Mouse (Mus musculus): ENCODE measurements around the gene Supt4a. TPM values are rescaled to one million over a fixed set of nuclear protein-coding genes. Genes with fewer than 3 reads are reported as not detected.
A peak's percentile ranks its signal among the peaks of the same experiment; 100 is the strongest.

Gene Supt4a
- total RNA-seq, 2 experiments from 2014 or later = 31.6 to 31.7 TPM

DNA sequence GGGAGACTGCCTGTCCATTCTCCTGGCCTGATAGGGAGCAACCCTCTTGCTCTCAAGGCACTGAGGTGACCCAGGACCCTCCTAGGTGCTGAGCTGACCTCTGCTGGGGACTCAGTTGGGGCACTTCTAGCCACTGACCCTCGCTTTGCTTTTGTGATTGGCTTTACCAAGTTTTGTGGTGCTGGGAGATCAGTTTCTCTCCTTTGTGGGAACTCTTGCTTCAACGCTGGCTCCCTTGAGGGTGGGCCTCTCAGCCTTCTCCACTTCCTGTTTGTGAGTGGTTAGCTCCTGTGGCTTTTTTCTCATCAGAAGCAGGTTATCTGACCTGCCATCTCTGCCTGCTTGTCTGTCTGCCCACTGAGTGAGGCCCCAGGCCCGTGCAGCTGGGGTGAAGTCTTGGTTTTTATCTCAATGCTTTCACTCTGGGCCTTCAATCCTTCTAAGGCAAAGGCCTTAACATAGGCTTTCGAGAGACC, 14.2 kb downstream of the Supt4a start:
- DNase-seq = peak; percentile 27

DNA sequence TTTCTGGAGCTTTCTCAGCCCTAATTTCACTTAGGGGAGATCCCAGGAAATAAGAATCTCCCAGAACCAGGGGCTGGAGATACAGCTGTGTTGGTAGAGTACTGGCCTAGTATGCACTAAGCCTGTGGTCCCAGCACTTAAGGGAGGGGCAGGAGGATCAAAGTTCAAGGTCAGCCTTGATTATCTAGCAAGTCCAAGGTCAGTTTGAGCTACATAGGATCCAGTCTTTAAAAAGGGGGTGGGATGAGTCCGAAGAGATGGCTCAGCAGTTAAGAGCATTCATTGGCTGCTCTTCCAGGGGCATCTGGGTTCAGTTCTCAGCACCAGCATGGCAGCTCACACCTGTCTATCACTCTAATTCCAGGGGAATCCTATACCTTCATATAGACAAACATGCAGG, 15.0 kb downstream of the Supt4a start:
- no peak for DNase-seq

DNA sequence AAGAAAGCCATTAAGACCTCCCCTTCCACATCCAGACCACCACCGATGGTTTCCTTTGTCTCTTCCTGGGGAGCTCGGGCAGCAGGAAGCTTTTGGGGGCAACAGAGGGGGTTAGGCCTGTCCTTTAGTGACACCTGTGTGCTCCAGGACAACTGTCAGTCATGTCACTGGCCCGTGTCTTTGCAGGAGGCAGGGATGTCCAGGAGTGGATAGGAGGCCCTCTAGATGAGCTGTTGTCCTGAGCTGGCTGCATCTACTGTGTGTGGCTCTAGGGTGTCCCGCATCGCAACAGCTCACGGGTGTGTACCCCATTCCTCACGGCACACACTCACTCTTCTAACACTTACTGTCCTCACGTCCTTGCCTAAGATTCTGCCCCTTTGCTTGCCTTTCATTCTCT, 15.9 kb downstream of the Supt4a start:
- DNase-seq = no peak

DNA sequence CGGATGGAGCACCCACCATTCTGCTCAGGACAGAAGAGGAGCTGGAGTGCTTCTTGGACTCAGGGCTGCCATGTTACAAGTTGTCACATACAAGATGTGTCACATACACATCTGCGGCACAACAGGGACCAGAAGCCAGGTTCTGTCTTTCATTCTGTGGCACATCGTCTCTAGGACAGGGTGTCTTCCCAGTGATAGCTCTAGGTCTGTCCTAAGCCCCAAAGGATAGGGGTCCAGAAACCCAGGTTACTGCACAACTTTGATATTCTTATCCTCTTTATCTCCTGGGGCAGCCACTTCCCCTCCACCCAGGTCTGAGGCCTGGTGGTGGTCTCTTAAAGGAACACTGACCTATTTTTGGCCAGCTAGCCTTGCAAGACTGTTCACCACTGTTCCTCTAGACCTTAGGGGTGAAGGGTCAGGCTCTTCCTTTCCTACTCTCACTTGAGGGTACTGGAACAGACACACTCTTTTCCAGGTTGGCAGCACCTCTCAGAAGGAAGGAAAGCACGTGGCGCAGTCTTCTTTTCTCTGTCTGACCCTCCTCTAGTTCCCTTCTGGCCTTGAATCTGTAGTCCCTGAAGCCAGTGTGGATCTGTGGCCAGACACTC, 16.6 kb downstream of the Supt4a start:
- DNase-seq = no peak

DNA sequence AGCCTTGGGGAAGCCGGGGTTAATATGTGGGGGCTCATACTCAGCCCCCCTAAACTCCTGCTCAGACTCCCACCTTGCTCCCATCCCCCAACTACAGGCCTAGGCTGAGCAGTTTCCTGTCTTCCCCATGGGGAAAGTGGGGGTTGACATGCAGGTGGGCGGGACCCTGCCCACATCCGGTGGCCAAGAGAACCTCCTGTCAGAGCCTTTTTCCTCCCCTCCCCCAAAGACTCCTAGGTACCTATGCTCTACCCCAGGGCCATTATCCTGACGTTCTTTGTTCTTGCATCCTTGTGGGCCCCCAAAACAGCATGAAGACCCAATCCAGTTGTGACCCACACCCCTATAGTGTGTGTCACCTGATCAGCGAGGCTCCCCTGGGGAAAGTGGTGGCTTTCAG, 17.3 kb downstream of the Supt4a start:
- peak; percentile 34 for DNase-seq

DNA sequence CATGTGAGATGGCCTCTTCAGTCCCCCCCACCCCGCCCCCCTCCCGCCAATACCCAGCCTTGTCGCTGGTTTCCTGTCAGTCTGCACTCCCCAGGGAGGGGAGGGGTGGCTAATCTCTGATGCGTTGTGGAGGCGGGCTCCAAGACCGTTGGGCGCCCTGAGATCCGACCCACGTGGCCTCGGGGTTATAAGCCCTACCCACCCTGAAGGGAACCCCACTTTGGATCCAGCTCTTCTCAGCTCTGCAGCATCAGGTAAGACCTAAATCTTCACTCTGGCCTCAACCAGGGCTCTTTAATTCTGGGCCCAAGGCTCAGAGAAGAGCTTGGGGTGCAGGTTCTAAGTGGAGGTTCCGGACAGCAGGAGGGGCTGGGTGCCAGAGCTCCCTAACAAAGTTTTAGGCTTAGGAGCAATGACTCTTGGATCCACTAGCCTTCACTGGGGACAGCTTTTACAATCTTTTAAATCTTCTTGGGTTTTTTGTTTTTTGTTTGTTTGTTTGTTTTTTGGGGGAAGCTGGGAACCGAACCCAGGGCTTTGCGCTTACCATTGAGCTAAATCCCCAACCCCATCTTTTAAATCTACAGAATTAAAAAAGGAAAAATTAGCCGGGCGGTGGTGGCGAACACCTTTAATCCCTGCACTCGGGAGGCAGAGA, 18.1 kb downstream of the Supt4a start:
- peak; percentile 70 for DNase-seq

DNA sequence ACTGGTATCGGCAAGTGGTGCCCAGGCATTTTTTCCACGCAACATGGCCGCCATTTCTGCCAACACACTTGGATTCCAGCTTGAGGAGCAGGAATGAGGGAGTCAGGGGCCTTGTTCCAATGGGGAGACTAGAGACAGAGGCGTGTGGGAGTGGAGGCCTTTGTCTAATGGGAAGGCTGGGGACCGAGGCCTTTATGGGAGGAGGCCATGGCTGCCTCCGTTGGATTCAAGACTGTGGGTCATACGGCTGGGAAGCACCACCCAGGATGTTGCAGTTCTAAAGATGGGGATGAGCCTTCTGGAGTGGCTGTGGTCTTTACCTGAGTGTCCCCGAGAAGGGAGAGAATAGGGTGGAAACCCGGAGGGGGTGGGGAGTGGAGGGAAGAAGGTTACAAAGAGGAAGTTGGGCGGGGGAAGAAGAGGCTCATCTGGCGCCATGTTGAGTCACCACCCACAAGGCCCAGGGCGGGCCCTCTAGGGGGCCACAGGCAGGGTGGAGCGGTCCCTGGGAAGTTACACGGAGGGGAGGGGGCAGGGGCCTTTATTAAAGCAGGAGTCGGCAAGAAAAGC, 19.0 kb downstream of the Supt4a start:
- peak; percentile 32 for DNase-seq

DNA sequence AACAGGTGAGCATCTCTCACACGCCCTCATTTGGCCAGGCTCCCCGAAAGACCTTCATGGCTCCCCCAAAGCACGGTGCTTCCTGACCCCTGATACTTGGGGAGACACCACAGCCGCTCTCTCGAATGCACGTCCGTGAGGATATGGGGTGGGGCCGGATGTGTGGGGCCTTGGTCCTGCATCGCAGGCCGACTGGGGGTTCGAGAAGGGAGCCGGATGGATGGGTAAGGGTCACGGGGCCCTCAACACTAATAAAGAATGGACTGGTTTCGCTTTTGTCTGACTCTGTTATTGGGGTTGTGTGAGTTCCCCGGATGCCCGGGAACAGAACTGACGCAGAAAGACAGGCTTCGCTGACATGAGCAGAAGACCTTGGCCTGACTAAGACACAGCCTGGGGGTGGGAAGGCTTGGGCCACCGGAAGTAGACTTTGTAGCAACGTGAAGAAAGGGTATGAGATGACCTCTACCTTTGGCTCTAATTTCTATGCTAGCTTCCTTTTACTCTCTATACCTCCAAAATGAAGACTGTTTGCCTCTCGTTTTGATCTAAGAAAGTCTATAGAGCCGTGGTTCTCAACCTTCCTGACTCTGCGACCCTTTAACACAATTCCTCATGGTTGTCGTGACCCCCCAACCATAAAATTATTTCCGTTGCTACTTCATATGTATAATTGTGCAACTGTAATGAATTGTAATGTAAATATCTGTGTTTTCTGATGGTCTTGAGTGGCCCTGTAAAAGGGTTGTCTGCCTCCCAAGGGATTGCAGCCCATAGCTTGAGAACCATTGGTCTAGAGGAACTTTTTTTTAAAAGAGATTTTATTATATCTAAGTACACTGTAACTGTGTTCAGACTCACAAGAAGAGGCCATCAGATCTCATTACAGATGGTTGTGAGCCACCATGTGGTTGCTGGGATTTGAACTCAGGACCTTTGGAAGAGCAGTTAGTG, 19.9 kb downstream of the Supt4a start:
- DNase-seq = no peak

DNA sequence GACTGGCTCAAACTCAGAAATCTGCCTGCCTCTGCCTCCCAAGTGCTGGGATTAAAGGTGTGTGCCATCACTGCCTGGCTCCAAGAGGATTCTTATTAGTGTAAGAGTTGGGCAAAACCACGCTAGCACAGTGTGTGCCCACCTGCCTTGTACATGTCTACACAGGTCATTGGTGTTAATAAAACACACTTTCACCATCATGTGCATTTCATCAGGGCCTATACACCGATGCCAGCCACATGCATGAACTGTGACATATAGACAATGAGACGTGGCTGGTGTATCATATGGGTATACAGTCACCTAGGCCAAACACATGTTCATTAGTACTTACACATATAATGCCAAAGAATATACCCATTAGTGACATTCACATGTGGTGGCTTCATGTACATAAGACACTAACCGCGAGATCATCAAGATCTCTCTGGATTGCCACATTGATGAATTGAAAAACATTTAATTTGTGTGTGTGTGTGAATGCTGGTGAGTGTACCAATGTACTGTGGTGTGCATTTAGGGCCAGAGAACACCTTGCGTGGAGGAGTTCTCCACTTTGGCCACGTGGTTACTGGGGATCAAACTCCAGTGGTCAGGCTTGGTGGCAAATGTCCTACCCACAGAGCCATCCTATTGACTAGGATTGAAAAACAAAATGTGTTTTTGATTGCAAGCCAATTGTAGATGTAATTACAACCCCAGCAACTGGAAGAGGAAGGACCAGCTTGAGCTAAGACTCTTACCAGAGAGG, 21.0 kb downstream of the Supt4a start:
- DNase-seq = no peak

DNA sequence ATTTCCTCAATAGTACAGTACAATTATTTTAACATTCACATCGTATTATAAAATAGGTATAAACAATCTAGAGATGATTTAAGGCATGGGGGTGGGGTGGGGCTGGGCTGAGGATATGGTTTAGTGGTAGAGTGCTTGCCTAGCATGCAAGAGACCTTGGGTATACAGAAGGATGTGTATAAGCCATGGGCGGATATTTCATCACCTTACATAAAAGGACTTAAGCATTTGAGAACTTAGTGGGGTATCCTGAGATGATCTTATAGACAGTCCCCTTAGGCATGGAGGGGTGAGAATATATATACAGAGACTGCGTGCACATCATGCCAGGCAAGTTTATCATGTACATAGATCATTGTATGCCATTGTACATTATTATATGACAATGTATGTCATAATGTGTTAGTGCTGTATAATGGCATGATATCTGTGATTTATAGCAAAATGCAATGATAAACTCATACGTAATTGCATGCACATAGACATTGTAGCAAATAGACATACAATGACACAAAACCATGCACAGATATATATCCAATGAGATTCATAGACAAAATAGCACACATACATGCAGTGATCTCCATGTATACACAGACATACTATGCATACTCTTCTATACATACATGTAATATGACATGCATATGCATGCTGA, 21.7 kb downstream of the Supt4a start:
- no peak for DNase-seq

DNA sequence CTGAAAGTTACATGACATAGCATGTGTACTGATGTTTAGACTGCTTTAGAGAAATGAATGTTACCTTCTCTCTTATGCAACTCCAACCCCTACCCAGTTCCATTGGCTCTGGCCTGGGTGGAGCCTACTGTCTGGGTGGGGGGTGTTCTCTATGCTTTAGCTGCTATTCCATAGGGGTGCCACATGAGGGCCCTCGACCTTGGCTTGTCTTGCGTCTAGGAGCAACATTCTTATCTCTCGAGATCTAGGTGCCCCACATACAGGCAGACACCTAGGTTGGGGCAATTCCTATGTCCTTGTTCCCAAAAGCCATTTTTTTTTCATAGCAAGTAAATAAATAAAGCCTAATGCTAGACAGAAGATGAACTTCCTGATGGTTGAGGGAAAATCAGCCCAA, 22.3 kb downstream of the Supt4a start:
- DNase-seq = no peak

DNA sequence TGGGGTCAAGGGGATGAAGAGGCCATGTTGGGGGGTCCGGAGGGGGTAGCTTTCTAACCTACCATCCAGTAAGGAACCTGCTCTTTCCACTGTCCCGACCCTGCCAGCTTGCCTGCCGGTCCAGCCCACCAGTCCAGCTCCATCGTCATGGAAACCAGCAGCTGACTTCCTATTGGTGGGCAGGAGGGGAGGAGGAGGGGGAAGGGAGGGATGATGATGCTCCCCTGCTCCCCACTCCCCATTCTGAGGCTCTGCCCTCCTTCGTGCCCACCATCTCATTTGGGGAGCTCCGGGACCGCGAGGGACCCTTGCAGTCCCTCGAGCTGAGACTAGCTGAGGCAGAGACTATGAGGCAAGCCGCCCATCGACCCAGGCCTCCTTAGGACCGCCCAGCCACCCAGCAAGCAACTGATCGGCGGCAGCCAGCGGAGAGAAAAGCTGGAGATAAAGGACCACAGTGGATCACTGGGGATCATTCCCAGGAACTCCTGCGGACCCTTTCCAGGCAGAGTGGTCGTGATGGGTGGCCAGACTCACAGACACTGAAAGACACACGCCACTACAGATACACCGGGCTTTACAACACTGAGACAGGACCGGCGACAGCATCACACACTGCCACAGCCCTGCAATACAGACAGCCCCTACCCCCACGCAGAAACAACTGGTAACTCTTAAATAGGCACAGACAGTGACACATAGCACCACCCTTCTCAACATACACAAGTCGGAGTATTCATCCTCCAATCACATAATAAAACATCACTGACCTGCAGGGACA, 23.1 kb downstream of the Supt4a start, which contains the start of gene Tspoap1:
Gene Tspoap1, plus strand, starts transcription at position 241 of the 781 bp plus-strand sequence.
- no peak for DNase-seq

DNA sequence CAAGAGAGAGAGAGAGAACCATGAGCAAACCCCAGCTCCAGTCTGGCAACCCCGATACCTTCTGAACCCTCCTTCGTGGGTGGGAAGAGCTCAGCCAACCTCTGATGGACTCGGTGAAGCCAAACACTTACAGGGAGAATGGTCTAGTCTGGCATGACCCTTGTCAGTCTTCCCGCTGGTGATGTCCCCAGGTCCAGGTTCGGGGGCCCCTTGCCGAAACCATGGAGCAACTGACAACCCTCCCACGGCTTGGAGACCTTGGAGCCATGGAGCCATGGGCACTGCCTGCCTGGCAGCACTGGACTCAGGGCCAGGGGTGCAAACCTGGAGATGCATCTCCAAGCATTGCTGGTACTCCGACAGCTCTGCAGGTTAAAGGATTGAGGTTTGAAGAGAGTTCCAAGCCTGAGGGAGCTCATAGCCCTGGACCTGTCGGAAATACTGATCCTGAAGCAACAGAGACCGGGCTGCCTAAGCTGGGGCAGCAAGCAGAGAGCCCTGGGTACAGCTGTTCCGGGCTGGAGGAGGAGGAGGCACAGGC, 23.9 kb downstream of the Supt4a start:
- no peak for DNase-seq

DNA sequence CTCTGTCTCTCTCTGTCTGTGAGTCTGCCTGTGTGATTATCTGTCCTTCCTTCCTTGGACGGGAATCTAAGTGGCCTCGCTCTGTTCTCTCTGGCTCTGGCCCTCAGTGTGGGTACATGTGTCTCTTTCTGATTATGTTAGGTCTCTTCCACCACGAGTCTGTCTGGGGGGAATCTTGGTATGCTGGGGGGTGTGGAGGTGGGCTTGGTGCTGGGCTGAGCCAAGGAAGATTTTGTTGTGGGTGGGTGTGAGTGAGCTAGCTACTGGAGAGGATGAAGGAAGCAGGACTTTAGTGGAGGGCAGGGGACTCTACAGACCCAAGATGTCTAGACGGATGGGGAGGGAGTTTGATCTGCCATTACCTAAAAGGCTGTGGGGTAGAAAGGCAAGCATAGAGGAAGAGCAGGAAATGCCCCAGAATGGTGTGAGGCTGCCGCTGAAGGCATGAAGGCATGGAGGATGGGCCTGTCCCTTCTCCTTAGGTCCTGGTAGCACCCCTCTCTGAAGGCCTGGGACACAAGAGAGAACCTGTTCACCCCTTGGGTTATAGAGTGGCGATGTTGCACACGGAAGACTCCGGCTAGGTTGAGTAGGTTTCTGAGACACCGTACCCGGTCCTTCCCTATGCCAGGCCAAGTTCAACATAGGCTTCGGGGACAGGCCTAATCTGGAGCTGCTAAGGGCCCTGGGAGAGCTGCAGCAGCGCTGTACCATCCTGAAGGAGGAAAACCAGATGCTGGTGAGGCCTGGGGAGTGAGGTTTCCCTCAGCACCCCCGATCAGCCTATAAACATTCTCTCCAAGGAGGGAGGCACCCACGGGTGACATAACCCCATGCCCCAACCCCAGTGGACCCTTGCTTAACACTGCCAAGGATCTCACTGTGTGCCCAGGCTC, 24.7 kb downstream of the Supt4a start:
- DNase-seq = no peak

DNA sequence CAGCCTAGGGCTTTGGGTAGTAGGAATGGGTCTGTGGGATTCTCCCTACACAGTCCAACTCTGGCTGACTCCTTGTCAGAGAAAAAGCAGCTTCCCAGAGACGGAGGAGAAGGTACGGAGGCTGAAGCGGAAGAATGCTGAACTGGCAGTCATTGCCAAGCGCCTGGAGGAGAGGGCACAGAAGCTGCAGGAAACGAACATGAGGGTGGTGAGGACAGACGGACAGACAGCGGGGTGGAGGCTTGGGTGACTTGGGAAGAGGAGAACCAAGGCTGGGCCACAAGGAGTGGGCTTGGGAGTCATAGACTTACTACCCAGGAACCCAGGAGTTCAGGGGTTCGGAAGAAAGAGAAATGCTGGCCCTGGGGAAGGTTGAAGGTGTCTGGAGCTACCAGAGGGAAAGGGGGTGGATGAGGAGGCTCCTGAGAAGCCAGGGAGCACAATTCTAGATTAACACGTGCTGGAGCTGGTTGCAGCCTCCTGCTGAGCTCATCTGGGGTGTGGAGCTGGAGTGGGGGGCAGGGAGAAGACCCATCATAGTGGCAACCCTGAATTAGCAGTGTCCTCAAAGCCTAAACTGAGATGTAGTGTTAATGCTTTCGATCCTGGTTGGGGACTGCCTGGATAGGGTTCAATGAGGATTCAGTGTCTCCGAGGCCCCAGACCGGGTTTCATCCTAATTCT, 25.5 kb downstream of the Supt4a start:
- no peak for DNase-seq

DNA sequence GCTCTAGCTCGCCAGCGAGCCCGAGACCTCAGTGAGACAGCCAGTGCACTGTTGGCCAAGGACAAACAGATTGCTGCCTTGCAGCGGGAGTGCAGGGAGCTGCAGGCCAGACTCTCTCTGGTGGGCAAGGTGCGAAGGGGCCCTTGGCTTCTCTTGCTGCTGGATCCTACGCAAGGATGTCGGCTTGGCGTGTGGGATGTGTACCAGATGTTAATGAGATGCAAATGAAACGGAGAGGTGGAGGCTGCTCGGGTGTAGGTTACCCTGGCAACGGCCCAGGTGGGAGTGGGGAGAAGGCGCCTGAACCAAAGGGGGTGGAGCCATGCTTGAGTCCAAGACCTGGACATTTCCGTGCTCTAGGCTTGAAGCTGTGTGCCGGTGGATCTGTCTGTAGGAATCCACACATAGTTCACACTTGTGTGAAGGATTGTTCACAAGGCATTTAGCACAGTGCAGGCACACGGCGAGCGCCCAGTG, 26.2 kb downstream of the Supt4a start:
- DNase-seq = no peak

DNA sequence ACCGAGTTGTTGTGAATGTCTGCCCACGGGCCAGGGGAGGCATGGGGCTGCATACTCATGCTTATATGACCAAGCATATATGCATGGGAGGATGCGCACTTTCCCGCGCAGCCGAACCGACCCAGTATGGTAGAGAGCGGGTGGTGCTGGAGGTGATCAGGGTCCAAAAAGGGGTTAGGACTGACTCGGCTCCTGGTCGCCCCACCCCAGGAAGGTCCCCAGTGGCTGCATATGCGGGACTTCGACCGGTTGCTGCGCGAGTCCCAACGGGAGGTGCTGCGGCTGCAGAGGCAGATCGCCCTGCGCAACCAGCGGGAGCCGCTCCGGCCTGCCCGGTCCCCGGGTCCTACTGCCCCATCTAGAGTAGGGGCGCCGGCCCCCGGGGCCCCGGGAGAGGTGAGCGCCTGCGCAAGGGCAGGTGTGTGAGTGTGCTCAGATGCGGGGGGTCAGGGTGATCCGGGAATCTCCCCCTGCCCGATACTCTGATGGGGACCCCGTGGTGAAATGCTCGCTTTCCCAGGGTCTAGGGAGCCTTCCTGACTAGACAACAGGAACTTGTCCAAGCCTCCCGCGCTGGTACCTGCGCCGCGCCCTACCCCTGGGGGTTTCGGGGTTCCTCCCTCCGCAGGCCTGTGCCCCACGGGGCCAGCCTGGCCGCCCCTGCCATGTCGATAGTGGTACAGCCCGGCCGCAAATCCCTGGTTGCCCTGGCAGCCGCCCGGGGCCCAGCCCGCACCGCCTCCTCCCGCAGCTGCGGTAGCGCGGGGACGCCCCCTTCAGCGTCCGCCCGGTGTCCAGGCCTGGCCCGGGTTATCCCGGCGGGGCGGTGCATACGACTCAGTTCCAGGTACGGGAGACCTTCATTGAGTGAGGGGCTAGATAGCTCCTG, 26.9 kb downstream of the Supt4a start:
- DNase-seq = no peak

Measured in gastrocnemius, postnatal 25 days (tissue).